Mouse (Mus musculus): Measurements from ENCODE around the gene Tbc1d22a. TPM values are rescaled to one million over a fixed set of nuclear protein-coding genes. Genes with fewer than 3 reads are reported as not detected.

The Tbc1d22a gene
- polyA plus RNA-seq, 1 experiment from 2014 or later: 8.7 TPM

GRCm38 (mm10) chr15:86329911-86330310, 115.7 kb downstream of the Tbc1d22a start:
- no peak for DNase-seq (ENCODE audit: low spot score)
- H3K27ac ChIP-seq (replicated peaks): no peak overlapping the region

GRCm38 (mm10) chr15:86330454-86330853, 116.2 kb downstream of the Tbc1d22a start:
- H3K9me3 ChIP-seq (ENCODE audit: control insufficient read depth, low read length): no peaks in the 10 kb centered on the region
- TF ChIP-seq CTCF (IDR thresholded peaks at IDR 0.05; ENCODE audit: low read depth): no peak
- TF ChIP-seq EP300 (optimal IDR thresholded peaks at IDR 0.05): no peak
- no peaks in the 10 kb centered on the region for H3K4me1 ChIP-seq (replicated peaks; ENCODE audit: control insufficient read depth, insufficient read depth)
- no peak overlapping the region for H3K4me2 ChIP-seq (replicated peaks; ENCODE audit: low read depth)
- H3K27me3 ChIP-seq (ENCODE audit: control insufficient read depth, insufficient read depth, low read length): no peaks in the 10 kb centered on the region
- no peak overlapping the region for H3K9ac ChIP-seq (ENCODE audit: low read length)
- ATAC-seq (ENCODE audit: low FRiP score, low TSS enrichment): no peak
- H3K4me3 ChIP-seq (ENCODE audit: low read depth, low read length): no peak overlapping the region
- no peak overlapping the region for H3K27ac ChIP-seq (replicated peaks)
- H3K36me3 ChIP-seq (ENCODE audit: control insufficient read depth, insufficient read depth, low read length): no peaks in the 10 kb centered on the region
- no peak for DNase-seq (ENCODE audit: low spot score)
- WGBS: 78% methylated on average over 7 of the region's 7 CpGs

More at GRCm38 (mm10) chr15:86329911-86330310, 115.7 kb downstream of the Tbc1d22a start:
- H3K4me3 ChIP-seq (ENCODE audit: low read depth, low read length): no peak overlapping the region
- ATAC-seq (ENCODE audit: low FRiP score, low TSS enrichment): no peak
- no peak overlapping the region for H3K9ac ChIP-seq (ENCODE audit: low read length)
- no peaks in the 10 kb centered on the region for H3K9me3 ChIP-seq (ENCODE audit: control insufficient read depth, low read length)
- no peaks in the 10 kb centered on the region for H3K36me3 ChIP-seq (ENCODE audit: control insufficient read depth, insufficient read depth, low read length)
- no peak for TF ChIP-seq EP300 (optimal IDR thresholded peaks at IDR 0.05)
- TF ChIP-seq CTCF (IDR thresholded peaks at IDR 0.05; ENCODE audit: low read depth): no peak
- H3K4me2 ChIP-seq (replicated peaks; ENCODE audit: low read depth): no peak overlapping the region
- no peaks in the 10 kb centered on the region for H3K27me3 ChIP-seq (ENCODE audit: control insufficient read depth, insufficient read depth, low read length)
- no peaks in the 10 kb centered on the region for H3K4me1 ChIP-seq (replicated peaks; ENCODE audit: control insufficient read depth, insufficient read depth)
- 53% methylated on average over 7 of the region's 7 CpGs for WGBS

GRCm38 (mm10) chr15:86331501-86332245, 117.4 kb downstream of the Tbc1d22a start:
- no peaks in the 10 kb centered on the region for H3K27me3 ChIP-seq (ENCODE audit: control insufficient read depth, insufficient read depth, low read length)
- no peak for ATAC-seq (ENCODE audit: low FRiP score, low TSS enrichment)
- no peak overlapping the region for H3K9ac ChIP-seq (ENCODE audit: low read length)
- no peak for DNase-seq (ENCODE audit: low spot score)
- H3K4me3 ChIP-seq (ENCODE audit: low read depth, low read length): no peak overlapping the region
- no peak for TF ChIP-seq CTCF (IDR thresholded peaks at IDR 0.05; ENCODE audit: low read depth)
- no peak for TF ChIP-seq EP300 (optimal IDR thresholded peaks at IDR 0.05)
- 71% methylated on average over 8 of the region's 8 CpGs for WGBS
- H3K4me1 ChIP-seq (replicated peaks; ENCODE audit: control insufficient read depth, insufficient read depth): no peaks in the 10 kb centered on the region
- H3K9me3 ChIP-seq (ENCODE audit: control insufficient read depth, low read length): no peaks in the 10 kb centered on the region
- H3K27ac ChIP-seq (replicated peaks): no peak overlapping the region
- no peak overlapping the region for H3K4me2 ChIP-seq (replicated peaks; ENCODE audit: low read depth)
- no peaks in the 10 kb centered on the region for H3K36me3 ChIP-seq (ENCODE audit: control insufficient read depth, insufficient read depth, low read length)

- TF ChIP-seq EP300 (optimal IDR thresholded peaks at IDR 0.05) (no peak), CTCF (IDR thresholded peaks at IDR 0.05; ENCODE audit: low read depth) (no peak)
- Histone ChIP-seq H3K36me3 (ENCODE audit: control insufficient read depth, insufficient read depth, low read length) (no peaks in the 10 kb centered on the region), H3K27ac (replicated peaks) (no peak overlapping the region), H3K9ac (ENCODE audit: low read length) (no peak overlapping the region), H3K9me3 (ENCODE audit: control insufficient read depth, low read length) (no peaks in the 10 kb centered on the region), H3K4me3 (ENCODE audit: low read depth, low read length) (no peak overlapping the region), H3K27me3 (ENCODE audit: control insufficient read depth, insufficient read depth, low read length) (no peaks in the 10 kb centered on the region), H3K4me1 (replicated peaks; ENCODE audit: control insufficient read depth, insufficient read depth) (no peaks in the 10 kb centered on the region), H3K4me2 (replicated peaks; ENCODE audit: low read depth) (no peak overlapping the region)
- 99% methylated on average over 4 of the region's 4 CpGs for WGBS
- ATAC-seq (ENCODE audit: low FRiP score, low TSS enrichment) (no peak), DNase-seq (ENCODE audit: low spot score) (no peak)
Measured at GRCm38 (mm10) chr15:86333176-86333575, 118.9 kb downstream of the Tbc1d22a start.

- H3K9me3 ChIP-seq (ENCODE audit: control insufficient read depth, low read length): no peaks in the 10 kb centered on the region
- H3K36me3 ChIP-seq (ENCODE audit: control insufficient read depth, insufficient read depth, low read length): no peaks in the 10 kb centered on the region
- H3K4me3 ChIP-seq (ENCODE audit: low read depth, low read length): no peak overlapping the region
- no peak for ATAC-seq (ENCODE audit: low FRiP score, low TSS enrichment)
- H3K27ac ChIP-seq (replicated peaks): no peak overlapping the region
- TF ChIP-seq EP300 (optimal IDR thresholded peaks at IDR 0.05) (no peak), CTCF (IDR thresholded peaks at IDR 0.05; ENCODE audit: low read depth) (no peak)
- no peak overlapping the region for H3K4me2 ChIP-seq (replicated peaks; ENCODE audit: low read depth)
- no peaks in the 10 kb centered on the region for H3K27me3 ChIP-seq (ENCODE audit: control insufficient read depth, insufficient read depth, low read length)
- H3K4me1 ChIP-seq (replicated peaks; ENCODE audit: control insufficient read depth, insufficient read depth): no peaks in the 10 kb centered on the region
- no peak overlapping the region for H3K9ac ChIP-seq (ENCODE audit: low read length)
- WGBS: 78% methylated on average over 2 of the region's 2 CpGs
- no peak for DNase-seq (ENCODE audit: low spot score)
Measured at GRCm38 (mm10) chr15:86333606-86334005, 119.3 kb downstream of the Tbc1d22a start.

GRCm38 (mm10) chr15:86334276-86334675, 120.0 kb downstream of the Tbc1d22a start:
- Histone ChIP-seq H3K27me3 (ENCODE audit: control insufficient read depth, insufficient read depth, low read length) (no peaks in the 10 kb centered on the region), H3K4me1 (replicated peaks; ENCODE audit: control insufficient read depth, insufficient read depth) (no peaks in the 10 kb centered on the region), H3K36me3 (ENCODE audit: control insufficient read depth, insufficient read depth, low read length) (no peaks in the 10 kb centered on the region), H3K9me3 (ENCODE audit: control insufficient read depth, low read length) (no peaks in the 10 kb centered on the region), H3K4me3 (ENCODE audit: low read depth, low read length) (no peak overlapping the region), H3K9ac (ENCODE audit: low read length) (no peak overlapping the region), H3K27ac (replicated peaks) (no peak overlapping the region), H3K4me2 (replicated peaks; ENCODE audit: low read depth) (no peak overlapping the region)
- TF ChIP-seq CTCF (IDR thresholded peaks at IDR 0.05; ENCODE audit: low read depth) (no peak), EP300 (optimal IDR thresholded peaks at IDR 0.05) (no peak)
- no peak for ATAC-seq (ENCODE audit: low FRiP score, low TSS enrichment)
- no peak for DNase-seq (ENCODE audit: low spot score)
- 87% methylated on average over 4 of the region's 4 CpGs for WGBS
